Mouse (Mus musculus) megakaryocyte, embryonic 14.5 days (primary cell): ENCODE data around the gene Coq8a. TPM values are rescaled to one million over a fixed set of nuclear protein-coding genes. Genes with fewer than 3 reads are reported as not detected.

ENCODE experiments used
- H3K27me3 ChIP-seq: replicated peaks from 2 replicates; pipeline ENCODE3; 2012; ENCODE audit warnings: inconsistent platforms
- H3K36me3 ChIP-seq: replicated peaks from 2 replicates; pipeline ENCODE3; 2012; ENCODE audit warnings: low read length, inconsistent platforms, mixed read lengths
- H3K4me1 ChIP-seq: 2 replicates; pipeline ENCODE4 v1.6.1; 2012; ENCODE audit warnings: inconsistent platforms
- H3K4me3 ChIP-seq: replicated peaks from 2 replicates; pipeline ENCODE3; 2012; ENCODE audit warnings: moderate library complexity, mild to moderate bottlenecking, inconsistent platforms
- H3K9me3 ChIP-seq: 2 replicates; pipeline ENCODE4 v1.6.1; 2012; ENCODE audit warnings: inconsistent platforms
- FLI1 ChIP-seq: IDR thresholded peaks from 2 replicates; pipeline ENCODE4 v1.6.1; 2012; ENCODE audit warnings: low read length, inconsistent platforms, mixed read lengths
- GATA1 ChIP-seq: IDR thresholded peaks from 3 replicates; pipeline ENCODE4 v1.6.1; 2012; ENCODE audit warnings: mixed read lengths, low read length, inconsistent platforms, borderline replicate concordance
- polyA plus RNA-seq: library from polyadenylated mRNA; stranded (reverse); fragments of >175 nt; gene quantifications from 2 replicates; pipeline ENCODE4 v1.2.3, GENCODE M21; 2012; ENCODE audit warnings: low replicate concordance; ENCODE audit not compliant: insufficient read depth

The Coq8a gene
- polyA plus RNA-seq, 1 experiment: 3.1 TPM

DNA sequence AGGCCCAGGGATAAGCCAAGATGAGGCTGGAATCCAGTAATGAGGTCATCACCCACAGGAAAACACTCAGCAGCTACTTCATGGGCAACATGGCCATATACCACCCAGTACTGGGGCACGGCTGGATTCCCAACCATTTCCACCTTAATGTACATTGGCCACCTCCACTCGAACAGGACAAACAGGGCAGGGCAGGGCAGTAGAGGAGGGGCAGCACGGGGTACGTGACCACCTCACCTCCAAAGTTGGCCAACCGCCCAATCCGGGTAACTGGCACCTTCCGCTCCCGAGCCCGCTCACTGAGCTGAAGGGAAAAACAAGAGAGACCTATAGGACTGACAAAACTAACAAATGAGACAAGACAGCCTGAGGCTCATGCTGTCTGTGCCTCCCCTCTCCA, 21.1 kb downstream of the Coq8a start:
- H3K9me3 ChIP-seq: no peaks in the 10 kb centered on the region
- no peak overlapping the region for H3K4me3 ChIP-seq
- peaks cover 6% of the 10 kb centered on the region for H3K27me3 ChIP-seq
- peaks cover 54% of the 10 kb centered on the region for H3K36me3 ChIP-seq
- peaks cover 69% of the 10 kb centered on the region for H3K4me1 ChIP-seq
- TF ChIP-seq GATA1 (no peak), FLI1 (no peak)

DNA sequence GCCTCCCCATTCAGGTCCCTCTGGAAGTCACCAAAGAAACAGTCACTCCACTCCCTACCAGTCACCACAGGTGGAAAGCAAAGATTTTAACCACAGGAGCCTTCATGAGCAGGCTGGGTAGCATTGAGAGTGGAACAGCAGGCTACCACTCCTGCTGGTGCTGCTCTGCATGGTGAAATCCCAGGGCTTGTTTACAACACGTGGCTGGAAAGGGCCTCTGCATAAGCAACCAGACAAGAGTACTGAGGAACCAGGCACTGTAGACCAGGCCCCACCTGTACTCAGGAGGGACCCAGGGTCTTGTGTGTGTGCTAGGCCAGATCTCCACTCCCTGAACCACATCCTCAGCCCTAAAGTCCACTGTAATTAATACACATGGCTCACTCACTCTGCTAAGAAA, 22.6 kb downstream of the Coq8a start:
- no peak for TF ChIP-seq GATA1
- no peak for TF ChIP-seq FLI1
- H3K9me3 ChIP-seq: no peaks in the 10 kb centered on the region
- H3K4me3 ChIP-seq: no peak overlapping the region
- H3K36me3 ChIP-seq: peaks cover 53% of the 10 kb centered on the region
- H3K27me3 ChIP-seq: peaks cover 13% of the 10 kb centered on the region
- peaks cover 60% of the 10 kb centered on the region for H3K4me1 ChIP-seq

DNA sequence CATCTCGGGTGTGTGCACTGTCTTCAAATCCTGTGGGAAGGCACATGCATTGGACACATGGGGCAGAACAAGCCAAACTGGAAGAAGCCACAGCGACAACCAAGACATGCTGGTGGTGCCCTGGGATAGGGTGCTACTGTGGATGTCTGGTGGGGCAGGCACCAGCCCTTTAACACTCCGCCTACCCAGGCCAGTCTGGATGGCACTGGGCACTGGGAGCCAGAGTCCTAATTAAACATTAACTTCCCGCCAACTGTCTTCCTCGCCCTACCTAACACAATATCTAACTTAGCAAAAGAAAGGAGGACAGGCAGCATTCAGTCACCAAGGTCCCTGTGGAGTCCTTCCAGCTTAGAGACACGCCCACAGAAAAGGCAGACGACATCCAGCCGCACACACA, 23.8 kb downstream of the Coq8a start:
- peaks cover 63% of the 10 kb centered on the region for H3K36me3 ChIP-seq
- H3K4me1 ChIP-seq: peaks cover 61% of the 10 kb centered on the region
- TF ChIP-seq GATA1 (no peak), FLI1 (no peak)
- H3K4me3 ChIP-seq: no peak overlapping the region
- peaks cover 14% of the 10 kb centered on the region for H3K27me3 ChIP-seq
- peaks cover 5% of the 10 kb centered on the region for H3K9me3 ChIP-seq

DNA sequence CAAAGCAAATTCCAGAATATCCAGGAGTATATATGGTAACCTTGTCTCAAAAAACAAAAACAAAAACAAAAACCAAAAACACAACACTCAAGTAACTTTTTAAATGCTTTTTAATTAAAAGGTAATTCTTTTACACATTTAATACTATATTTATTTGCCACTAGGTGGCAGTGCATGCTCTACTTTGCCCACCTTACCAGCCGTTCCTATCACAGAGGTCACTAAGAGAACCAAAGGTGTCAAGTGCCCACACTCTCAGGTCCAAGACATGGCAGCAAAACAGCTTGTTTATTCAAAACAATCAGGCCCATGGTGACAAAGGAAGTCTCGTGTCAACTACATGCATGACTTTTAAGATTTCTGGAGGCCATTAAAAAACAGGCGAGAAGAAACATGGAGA, 24.2 kb downstream of the Coq8a start:
- Histone ChIP-seq H3K4me1 (peaks cover 62% of the 10 kb centered on the region), H3K4me3 (no peak overlapping the region), H3K36me3 (peaks cover 63% of the 10 kb centered on the region), H3K9me3 (peaks cover 10% of the 10 kb centered on the region), H3K27me3 (peaks cover 15% of the 10 kb centered on the region)
- no peak for TF ChIP-seq GATA1
- TF ChIP-seq FLI1: no peak

DNA sequence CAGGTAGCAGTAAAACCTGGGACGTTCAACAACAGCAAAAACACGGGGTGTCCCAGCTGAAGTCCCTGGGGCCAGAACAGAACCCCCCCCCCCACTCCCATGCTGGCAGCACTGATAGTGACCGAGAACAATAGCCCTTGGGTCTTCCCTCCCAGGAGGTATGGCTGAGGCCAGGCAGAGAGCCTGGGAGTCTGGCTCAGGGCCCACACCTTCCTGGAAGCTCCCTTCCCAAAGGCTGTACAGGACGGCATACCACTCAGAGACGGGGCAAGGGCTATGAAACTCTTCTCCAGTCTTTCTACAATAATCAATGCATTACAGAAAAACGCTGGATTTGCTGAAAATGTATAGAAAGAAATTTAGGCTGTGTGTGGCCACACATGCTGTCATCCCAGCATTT, 24.7 kb downstream of the Coq8a start:
- Histone ChIP-seq H3K36me3 (peaks cover 64% of the 10 kb centered on the region), H3K4me1 (peaks cover 64% of the 10 kb centered on the region), H3K4me3 (no peak overlapping the region), H3K27me3 (peaks cover 17% of the 10 kb centered on the region), H3K9me3 (peaks cover 11% of the 10 kb centered on the region)
- TF ChIP-seq FLI1: no peak
- no peak for TF ChIP-seq GATA1

DNA sequence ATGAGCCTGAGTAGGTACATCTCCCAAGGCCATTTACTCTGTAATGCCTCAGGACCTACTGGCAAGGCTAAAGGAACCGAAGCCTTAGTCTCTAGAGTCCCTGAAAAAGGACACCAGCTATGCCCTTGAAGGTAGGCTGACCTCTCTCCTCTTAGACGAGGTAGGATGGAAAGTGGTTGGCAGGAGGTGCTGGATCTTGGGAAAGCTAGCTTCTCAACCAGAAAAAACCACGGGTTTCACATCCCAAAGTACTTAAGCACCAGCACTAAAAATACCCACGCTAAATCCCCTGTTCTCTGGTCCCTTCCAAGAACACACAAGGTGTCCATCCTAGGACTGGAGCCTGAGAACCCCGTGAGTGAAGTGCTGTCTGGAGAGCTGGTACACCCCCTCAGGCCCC, 26.4 kb downstream of the Coq8a start:
- peaks cover 66% of the 10 kb centered on the region for H3K36me3 ChIP-seq

DNA sequence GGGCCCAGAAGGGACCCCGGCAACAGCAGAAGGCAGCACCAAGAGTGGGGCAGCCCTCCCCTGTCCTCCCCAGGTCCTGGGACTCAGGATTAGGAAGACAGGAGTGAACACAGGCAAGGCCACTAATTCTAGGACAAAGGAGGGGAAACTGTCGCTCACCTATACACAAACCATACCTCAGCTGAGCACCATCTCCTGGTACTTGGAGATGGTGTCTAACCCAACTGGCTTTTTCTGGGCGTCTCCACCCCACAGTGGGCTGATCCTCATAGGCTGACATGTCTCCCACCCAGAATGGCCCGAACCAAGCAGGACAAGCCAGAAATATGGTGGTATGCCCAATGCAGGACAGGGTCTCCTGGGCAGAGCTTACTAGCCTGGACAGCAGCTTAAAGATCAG, 26.8 kb downstream of the Coq8a start:
- peaks cover 66% of the 10 kb centered on the region for H3K36me3 ChIP-seq
- peaks cover 76% of the 10 kb centered on the region for H3K4me1 ChIP-seq
- H3K27me3 ChIP-seq: peaks cover 17% of the 10 kb centered on the region
- H3K4me3 ChIP-seq: no peak overlapping the region
- no peak for TF ChIP-seq GATA1
- TF ChIP-seq FLI1: no peak
- peaks cover 11% of the 10 kb centered on the region for H3K9me3 ChIP-seq

More for the DNA sequence above, 26.4 kb downstream of the Coq8a start:
- Histone ChIP-seq H3K4me3 (no peak overlapping the region), H3K9me3 (peaks cover 11% of the 10 kb centered on the region), H3K4me1 (peaks cover 76% of the 10 kb centered on the region), H3K27me3 (peaks cover 17% of the 10 kb centered on the region)
- TF ChIP-seq FLI1 (no peak), GATA1 (no peak)

DNA sequence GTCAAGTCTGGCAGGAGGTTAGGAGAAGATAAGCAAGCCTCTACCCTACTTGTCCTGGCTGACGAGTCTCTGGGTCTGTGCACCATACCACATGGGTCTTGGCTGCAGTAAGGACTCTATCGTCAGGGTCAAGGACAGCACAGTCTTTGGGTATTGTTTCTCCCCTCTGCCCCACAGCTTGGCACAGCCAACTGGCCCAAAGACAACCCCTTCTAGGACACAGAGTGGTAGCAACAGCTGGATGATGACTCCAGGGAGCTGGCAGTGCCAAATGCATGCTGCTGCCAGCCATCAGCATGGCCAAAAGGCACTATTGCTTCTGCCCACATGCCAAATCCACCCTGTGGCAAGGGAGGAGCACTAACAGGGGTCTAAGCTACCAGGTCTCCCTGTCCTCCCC, 27.5 kb downstream of the Coq8a start:
- Histone ChIP-seq H3K4me3 (no peak overlapping the region), H3K36me3 (peaks cover 68% of the 10 kb centered on the region), H3K4me1 (peaks cover 71% of the 10 kb centered on the region), H3K27me3 (peaks cover 17% of the 10 kb centered on the region), H3K9me3 (peaks cover 11% of the 10 kb centered on the region)
- TF ChIP-seq GATA1 (no peak), FLI1 (no peak)

DNA sequence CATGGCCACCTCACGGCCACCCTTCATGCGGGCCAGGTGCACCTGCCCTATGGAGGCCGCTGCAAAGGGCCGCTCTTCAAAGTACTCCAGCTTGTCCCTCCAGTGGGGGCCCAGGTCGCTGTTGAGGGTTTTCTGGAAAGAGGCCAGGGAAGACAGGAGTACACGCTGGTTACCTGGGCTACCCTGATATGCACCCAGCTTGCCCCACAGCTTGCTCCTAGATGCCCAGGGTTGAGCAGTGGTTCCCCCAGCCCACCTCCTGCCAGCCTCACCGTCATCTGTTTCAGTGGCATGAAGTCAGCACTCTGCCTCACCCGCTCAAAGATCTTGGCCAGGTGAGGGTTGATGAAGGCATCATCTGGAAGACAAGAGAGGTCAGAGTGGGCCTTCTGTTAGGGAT, 29.3 kb downstream of the Coq8a start:
- Histone ChIP-seq H3K27me3 (peaks cover 17% of the 10 kb centered on the region), H3K4me3 (no peak overlapping the region), H3K36me3 (peaks cover 72% of the 10 kb centered on the region), H3K4me1 (peaks cover 53% of the 10 kb centered on the region), H3K9me3 (peaks cover 11% of the 10 kb centered on the region)
- TF ChIP-seq FLI1 (no peak), GATA1 (no peak)

DNA sequence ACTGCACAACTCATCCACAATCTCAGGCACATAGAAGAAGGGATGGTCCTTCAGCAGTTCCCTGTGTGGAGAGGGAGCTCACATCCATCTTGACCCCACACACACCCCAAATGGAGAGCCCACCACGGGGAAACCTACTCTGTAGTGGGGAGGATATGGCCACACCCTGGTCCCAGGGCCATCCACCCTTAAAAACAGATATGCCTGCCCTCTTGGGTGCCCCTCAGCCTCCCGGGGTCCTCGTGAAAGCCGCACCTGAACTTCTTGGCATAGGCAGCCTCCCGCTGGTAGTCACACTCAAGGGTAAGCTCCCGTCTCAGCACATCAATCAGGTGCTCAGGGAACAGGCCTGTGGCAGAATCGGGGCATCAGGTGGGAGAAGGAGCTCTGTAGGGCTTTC, 30.2 kb downstream of the Coq8a start:
- TF ChIP-seq FLI1 (no peak), GATA1 (no peak)
- Histone ChIP-seq H3K27me3 (peaks cover 17% of the 10 kb centered on the region), H3K36me3 (peaks cover 77% of the 10 kb centered on the region), H3K9me3 (peaks cover 11% of the 10 kb centered on the region), H3K4me3 (no peak overlapping the region), H3K4me1 (peaks cover 45% of the 10 kb centered on the region)

DNA sequence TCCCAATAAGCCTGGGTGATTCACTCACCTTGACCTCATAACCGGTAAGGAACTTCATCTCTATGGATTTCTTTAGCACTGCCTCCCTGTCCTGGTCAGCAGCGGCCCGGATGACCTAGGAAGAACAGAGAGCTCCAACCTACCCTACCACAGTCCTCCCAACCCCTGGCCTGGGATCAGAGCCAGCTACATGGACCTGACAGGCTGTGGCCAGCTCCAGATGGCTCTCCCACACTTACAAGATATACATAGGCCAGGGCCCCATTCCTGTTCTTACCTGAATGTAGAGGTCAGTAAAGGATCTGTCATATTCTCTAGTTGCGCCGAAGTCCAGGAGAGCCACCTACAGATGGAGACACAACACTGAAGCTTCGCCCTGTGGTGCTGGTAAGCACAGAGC, 31.1 kb downstream of the Coq8a start:
- Histone ChIP-seq H3K4me1 (peaks cover 43% of the 10 kb centered on the region), H3K4me3 (no peak overlapping the region), H3K36me3 (peaks cover 82% of the 10 kb centered on the region), H3K9me3 (peaks cover 11% of the 10 kb centered on the region), H3K27me3 (peaks cover 12% of the 10 kb centered on the region)
- no peak for TF ChIP-seq FLI1
